Mouse (Mus musculus) cerebellum, adult 2 months (tissue): Measurements from ENCODE around the gene Yaf2. TPM values are rescaled to one million over a fixed set of nuclear protein-coding genes. Genes with fewer than 3 reads are reported as not detected.
"Not testable (repeated sequence)": the region's sequence is repeated elsewhere in the genome, so short reads cannot be mapped to it uniquely, and the experiment has no call there.

ENCODE experiments used
- DNase-seq, 2 experiments: peaks; one replicate each; pipeline ENCODE4 v3.0.0; 2021
- H3K27ac ChIP-seq: fragments of 200-500 bp; 2 replicates; pipeline ENCODE4 v1.5.1; 2012; ENCODE audit warnings: low read length, control low read depth, inconsistent platforms; ENCODE audit not compliant: insufficient read depth
- H3K27me3 ChIP-seq: fragments of 200-500 bp; 2 replicates; pipeline ENCODE4 v1.6.1; 2012; ENCODE audit warnings: inconsistent platforms, mild to moderate bottlenecking, low read length, moderate library complexity; ENCODE audit not compliant: control insufficient read depth, insufficient read depth
- H3K4me1 ChIP-seq: fragments of 200-500 bp; 2 replicates; pipeline ENCODE4 v1.6.1; 2011; ENCODE audit warnings: low read length; ENCODE audit not compliant: control insufficient read depth, insufficient read depth
- H3K4me3 ChIP-seq: fragments of 200-500 bp; replicated peaks from 2 replicates; pipeline ENCODE3; 2011; ENCODE audit warnings: mild to moderate bottlenecking, low read depth, low read length, control low read depth; ENCODE audit not compliant: insufficient read depth
- CTCF ChIP-seq: fragments of 200-500 bp; IDR thresholded peaks from 2 replicates; pipeline ENCODE4 v1.5.1; 2011; ENCODE audit warnings: low read depth, mild to moderate bottlenecking, control low read depth, low read length, moderate library complexity, borderline replicate concordance; ENCODE audit not compliant: insufficient read depth
- POLR2A ChIP-seq: fragments of 200-500 bp; IDR thresholded peaks from 2 replicates; pipeline ENCODE4 v1.6.1; 2011; ENCODE audit warnings: low read length, control low read depth, borderline replicate concordance; ENCODE audit not compliant: insufficient read depth
- WGBS: fragments of 180-500 bp; shearing (Covaris S2); methylation state at CpG from one replicate; pipeline ENCODE4 v1.1.7; 2018; 5-methylcytosine and 5-hydroxymethylcytosine counted together
- polyA plus RNA-seq: library from polyadenylated mRNA; depleted of rRNA; stranded (reverse); fragments of >200 nt; gene quantifications from 2 replicates; pipeline ENCODE4 v1.2.3, GENCODE M21; 2012

Gene Yaf2
- polyA plus RNA-seq, 1 experiment = 95.5 TPM

DNA sequence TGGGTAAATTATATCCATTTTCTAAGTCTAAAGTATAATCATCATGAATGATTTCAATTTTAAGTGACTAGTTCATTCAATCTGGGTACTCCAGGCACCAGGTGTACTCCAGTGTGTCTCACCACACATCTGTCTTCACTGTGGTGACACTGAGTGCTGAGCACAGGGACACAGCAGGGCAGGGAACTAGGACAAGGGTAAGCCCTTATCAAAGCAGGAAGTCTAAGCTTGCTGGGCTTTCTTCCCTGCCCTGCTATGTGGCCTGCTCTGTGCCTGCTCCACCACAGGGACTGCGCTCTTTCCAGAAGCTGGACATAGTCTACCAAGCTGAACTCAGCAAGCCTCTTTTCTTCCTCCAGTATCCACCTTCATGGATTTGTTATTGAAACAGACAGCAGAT, 18.0 kb downstream of the Yaf2 start:
- Histone ChIP-seq H3K4me3 (no peak overlapping the region), H3K27me3 (no peaks in the 10 kb centered on the region), H3K27ac (no peak overlapping the region), H3K4me1 (no peaks in the 10 kb centered on the region; the same call in 1 of the 2 replicates)
- TF ChIP-seq CTCF = no peak
- no peak for TF ChIP-seq POLR2A
- DNase-seq = no peak
- 100% methylated on average over 1 of the region's 1 CpGs for WGBS

DNA sequence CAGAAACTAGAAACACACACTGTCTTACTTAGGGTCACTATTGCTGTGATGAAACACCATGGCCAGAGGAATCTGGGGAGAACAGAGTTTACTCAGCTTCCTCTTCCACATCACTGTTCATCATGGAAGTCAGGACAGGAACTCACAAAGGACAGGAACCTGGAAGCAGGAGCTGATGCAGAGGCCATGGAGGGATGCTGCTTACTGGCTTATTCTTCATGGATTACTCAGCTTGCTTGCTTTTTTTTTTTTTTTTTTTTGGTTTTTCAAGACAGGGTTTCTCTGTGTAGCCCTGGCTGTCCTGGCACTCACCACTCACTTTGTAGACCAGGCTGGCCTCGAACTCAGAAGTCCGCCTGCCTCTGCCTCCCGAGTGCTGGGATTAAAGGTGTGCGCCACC, 26.4 kb downstream of the Yaf2 start:
- H3K4me3 ChIP-seq, H3K4me1 ChIP-seq, H3K27me3 ChIP-seq, DNase-seq, H3K27ac ChIP-seq: not testable (repeated sequence)
- WGBS = 96% methylated on average over 4 of the region's 4 CpGs

GRCm38 (mm10) chr15:93298197-93298596, 38.5 kb downstream of the Yaf2 start:
- WGBS = 84% methylated on average over 2 of the region's 2 CpGs
- no peak for DNase-seq

GRCm38 (mm10) chr15:93294483-93294882, 42.3 kb downstream of the Yaf2 start:
- no peak for TF ChIP-seq CTCF
- no peak overlapping the region for H3K4me3 ChIP-seq
- DNase-seq = no peak
- no peak overlapping the region for H3K27ac ChIP-seq
- no peaks in the 10 kb centered on the region for H3K27me3 ChIP-seq
- 89% methylated on average over 11 of the region's 11 CpGs for WGBS
- H3K4me1 ChIP-seq = no peaks in the 10 kb centered on the region

More at GRCm38 (mm10) chr15:93298197-93298596, 38.5 kb downstream of the Yaf2 start:
- no peak overlapping the region for H3K4me3 ChIP-seq
- no peak overlapping the region for H3K27ac ChIP-seq
- H3K27me3 ChIP-seq = no peaks in the 10 kb centered on the region
- H3K4me1 ChIP-seq = no peaks in the 10 kb centered on the region
- TF ChIP-seq POLR2A = no peak
- TF ChIP-seq CTCF = no peak

GRCm38 (mm10) chr15:93288321-93288720, 48.4 kb downstream of the Yaf2 start:
- Histone ChIP-seq H3K4me3 (no peak overlapping the region), H3K27ac (no peak overlapping the region), H3K4me1 (no peaks in the 10 kb centered on the region), H3K27me3 (no peaks in the 10 kb centered on the region)
- DNase-seq = no peak
- WGBS = 80% methylated on average over 4 of the region's 4 CpGs
- TF ChIP-seq CTCF (no peak), POLR2A (no peak)

GRCm38 (mm10) chr15:93287628-93288027, 49.1 kb downstream of the Yaf2 start:
- Histone ChIP-seq H3K4me1 (no peaks in the 10 kb centered on the region), H3K27me3 (no peaks in the 10 kb centered on the region), H3K4me3 (no peak overlapping the region), H3K27ac (no peak overlapping the region)
- TF ChIP-seq CTCF (no peak), POLR2A (no peak)
- DNase-seq = no peak
- 81% methylated on average over 2 of the region's 2 CpGs for WGBS

- H3K4me1 ChIP-seq = no peaks in the 10 kb centered on the region
- no peak overlapping the region for H3K4me3 ChIP-seq
- no peaks in the 10 kb centered on the region for H3K27me3 ChIP-seq
- no peak for DNase-seq
- 38% methylated on average over 15 of the region's 15 CpGs for WGBS
- TF ChIP-seq CTCF (no peak), POLR2A (no peak)
- H3K27ac ChIP-seq = no peak overlapping the region
Measured at GRCm38 (mm10) chr15:93285244-93285643, 51.5 kb downstream of the Yaf2 start.

GRCm38 (mm10) chr15:93284326-93284725, 52.4 kb downstream of the Yaf2 start:
- WGBS = 94% methylated on average over 6 of the region's 6 CpGs
- H3K4me3 ChIP-seq = no peak overlapping the region
- no peaks in the 10 kb centered on the region for H3K4me1 ChIP-seq
- H3K27ac ChIP-seq = no peak overlapping the region
- no peak for DNase-seq
- TF ChIP-seq CTCF (no peak), POLR2A (no peak)
- no peaks in the 10 kb centered on the region for H3K27me3 ChIP-seq

- Histone ChIP-seq H3K27ac (no peak overlapping the region), H3K4me1 (no peaks in the 10 kb centered on the region), H3K4me3 (no peak overlapping the region), H3K27me3 (no peaks in the 10 kb centered on the region)
- 74% methylated on average over 11 of the region's 11 CpGs for WGBS
- no peak for DNase-seq
- peak; percentile 28; the same call in 1 of the 2 replicates for TF ChIP-seq CTCF
- TF ChIP-seq POLR2A = no peak
Measured at GRCm38 (mm10) chr15:93283349-93283748, 53.4 kb downstream of the Yaf2 start.
